Mouse (Mus musculus) MEL (cell line): Measurements from ENCODE around the gene Nfkbib. TPM values are rescaled to one million over a fixed set of nuclear protein-coding genes. Genes with fewer than 3 reads are reported as not detected.

Source experiments
- DNase-seq: peaks from one replicate; pipeline ENCODE4 v3.0.0; 2011; ENCODE audit warnings: low read depth, low spot score
- H3K27ac ChIP-seq: 2 replicates; pipeline ENCODE4 v1.5.1; 2012; ENCODE audit warnings: low read depth, mild to moderate bottlenecking, control low read depth, low read length, moderate library complexity; ENCODE audit not compliant: control insufficient read depth
- H3K27me3 ChIP-seq, 2 experiments: fragments of 150-350 bp in 1 of 2; sonication (generic) in 1 of 2; 2 replicates each; pipeline ENCODE4 v1.6.1; 2012; ENCODE audit warnings: low read length in 2 of 2, mild to moderate bottlenecking in 2 of 2, improper control_type of control experiment in 1 of 2, moderate library complexity in 1 of 2; ENCODE audit not compliant: insufficient read depth in 2 of 2, control insufficient read depth in 1 of 2
- H3K36me3 ChIP-seq, 2 experiments: 2 replicates each; pipeline ENCODE4 v1.6.1; 2012 to 2014; ENCODE audit warnings: low read length in 2 of 2, improper control_type of control experiment in 1 of 2, inconsistent platforms in 1 of 2, mild to moderate bottlenecking in 1 of 2; ENCODE audit not compliant: insufficient read depth in 2 of 2, control insufficient read depth in 1 of 2
- H3K4me1 ChIP-seq, 2 experiments: fragments of 150-350 bp in 1 of 2; sonication (generic) in 1 of 2; 2 replicates each; pipeline ENCODE4 v1.6.1; 2012; ENCODE audit warnings: low read length in 2 of 2, improper control_type of control experiment in 1 of 2, mild to moderate bottlenecking in 1 of 2; ENCODE audit not compliant: insufficient read depth in 2 of 2, control insufficient read depth in 1 of 2
- H3K4me3 ChIP-seq, 2 experiments: fragments of 150-350 bp in 1 of 2; sonication (generic) in 1 of 2; 2 replicates each; pipeline ENCODE4 v1.5.1; 2012; ENCODE audit warnings: low read depth in 2 of 2, low read length in 2 of 2, mild to moderate bottlenecking in 2 of 2, moderate library complexity in 2 of 2, control low read depth in 1 of 2, improper control_type of control experiment in 1 of 2; ENCODE audit not compliant: control insufficient read depth in 1 of 2, insufficient read depth in 1 of 2
- H3K79me2 ChIP-seq: 2 replicates; pipeline ENCODE4 v1.6.1; 2012; ENCODE audit warnings: mild to moderate bottlenecking, low read length, moderate library complexity; ENCODE audit not compliant: control insufficient read depth, poor library complexity, insufficient read depth
- H3K9ac ChIP-seq: 2 replicates; pipeline ENCODE4 v1.6.1; 2012; ENCODE audit warnings: low read depth, mild to moderate bottlenecking, control low read depth, low read length, moderate library complexity; ENCODE audit not compliant: control insufficient read depth, poor library complexity, severe bottlenecking
- H3K9me3 ChIP-seq: fragments of 150-350 bp; sonication (generic); replicated peaks from 2 replicates; pipeline ENCODE4 v1.6.1; 2012; ENCODE audit warnings: mild to moderate bottlenecking, low read length, improper control_type of control experiment, moderate library complexity; ENCODE audit not compliant: insufficient read depth
- BHLHE40 ChIP-seq: IDR thresholded peaks from 2 replicates; pipeline ENCODE4 v1.6.1; 2012; ENCODE audit warnings: low read depth, mild to moderate bottlenecking, inconsistent platforms, low read length, improper control_type of control experiment, borderline replicate concordance
- CHD1 ChIP-seq: IDR thresholded peaks from 2 replicates; pipeline ENCODE4 v1.6.1; 2012; ENCODE audit warnings: low read depth, mild to moderate bottlenecking, inconsistent platforms, low read length, improper control_type of control experiment
- CHD2 ChIP-seq: IDR thresholded peaks from 2 replicates; pipeline ENCODE4 v1.6.1; 2011; ENCODE audit warnings: low read length, improper control_type of control experiment
- CTCF ChIP-seq, 3 experiments: IDR thresholded peaks in 2 of 3; conservative IDR thresholded peaks in 1 of 3; 2 replicates each; pipeline ENCODE4 v1.5.1; 2011 to 2012; ENCODE audit warnings: low read length in 3 of 3, low read depth in 2 of 3, mild to moderate bottlenecking in 2 of 3, improper control_type of control experiment in 1 of 3, inconsistent platforms in 1 of 3, mixed read lengths in 1 of 3, moderate library complexity in 1 of 3; ENCODE audit not compliant: control insufficient read depth in 1 of 3, insufficient read depth in 1 of 3, poor library complexity in 1 of 3, severe bottlenecking in 1 of 3
- E2F4 ChIP-seq: IDR thresholded peaks from 2 replicates; pipeline ENCODE4 v1.6.1; 2011; ENCODE audit warnings: low read depth, low read length, improper control_type of control experiment, borderline replicate concordance
- EP300 ChIP-seq, 2 experiments: IDR thresholded peaks; 2 replicates each; pipeline ENCODE4 v1.6.1; 2011; ENCODE audit warnings: improper control_type of control experiment in 2 of 2, low read length in 2 of 2, low read depth in 1 of 2, mild to moderate bottlenecking in 1 of 2
- ETS1 ChIP-seq: IDR thresholded peaks from 2 replicates; pipeline ENCODE4 v1.6.1; 2012; ENCODE audit warnings: low read depth, mild to moderate bottlenecking, inconsistent platforms, low read length, improper control_type of control experiment, moderate library complexity
- GABPA ChIP-seq: IDR thresholded peaks from 2 replicates; pipeline ENCODE4 v1.6.1; 2012; ENCODE audit warnings: low read depth, mild to moderate bottlenecking, inconsistent platforms, low read length, improper control_type of control experiment, moderate library complexity
- HCFC1 ChIP-seq: IDR thresholded peaks from 2 replicates; pipeline ENCODE4 v1.6.1; 2012; ENCODE audit warnings: low read depth, mild to moderate bottlenecking, inconsistent platforms, low read length, improper control_type of control experiment, moderate library complexity
- JUND ChIP-seq: IDR thresholded peaks from 2 replicates; pipeline ENCODE4 v1.6.1; 2011; ENCODE audit warnings: low read depth, mild to moderate bottlenecking, improper control_type of control experiment, low read length
- KAT2A ChIP-seq: conservative IDR thresholded peaks from 2 replicates; pipeline ENCODE4 v1.6.1; 2012; ENCODE audit warnings: low read depth, low read length, improper control_type of control experiment, inconsistent platforms
- MAFK ChIP-seq: IDR thresholded peaks from 2 replicates; pipeline ENCODE4 v1.6.1; 2011; ENCODE audit warnings: low read depth, mild to moderate bottlenecking, low read length, improper control_type of control experiment, borderline replicate concordance
- MAX ChIP-seq: IDR thresholded peaks from 2 replicates; pipeline ENCODE4 v1.6.1; 2011; ENCODE audit warnings: low read length, improper control_type of control experiment
- MEF2A ChIP-seq: IDR thresholded peaks from 2 replicates; pipeline ENCODE4 v1.6.1; 2014; ENCODE audit warnings: low read depth, mild to moderate bottlenecking, inconsistent platforms, low read length, improper control_type of control experiment; ENCODE audit not compliant: poor library complexity, insufficient replicate concordance, severe bottlenecking; ENCODE audit errors: extremely low read depth
- MXI1 ChIP-seq: IDR thresholded peaks from 2 replicates; pipeline ENCODE4 v1.6.1; 2011; ENCODE audit warnings: mild to moderate bottlenecking, low read depth, low read length, improper control_type of control experiment
- MYB ChIP-seq: IDR thresholded peaks from 2 replicates; pipeline ENCODE4 v1.6.1; 2011; ENCODE audit warnings: mild to moderate bottlenecking, low read depth, low read length, improper control_type of control experiment
- MYC ChIP-seq: IDR thresholded peaks from 2 replicates; pipeline ENCODE4 v1.6.1; 2011; ENCODE audit warnings: low read depth, mild to moderate bottlenecking, low read length, improper control_type of control experiment, moderate library complexity
- NELFE ChIP-seq: IDR thresholded peaks from 2 replicates; pipeline ENCODE4 v1.6.1; 2011; ENCODE audit warnings: low read depth, low read length, improper control_type of control experiment
- NRF1 ChIP-seq: IDR thresholded peaks from 2 replicates; pipeline ENCODE4 v1.6.1; 2014; ENCODE audit warnings: low read depth, mild to moderate bottlenecking, inconsistent platforms, low read length, improper control_type of control experiment, moderate library complexity; ENCODE audit not compliant: poor library complexity, insufficient read depth, severe bottlenecking
- POLR2A ChIP-seq, 2 experiments: IDR thresholded peaks; 2 replicates each; pipeline ENCODE4 v1.6.1; 2011 to 2012; ENCODE audit warnings: low read length in 2 of 2, mild to moderate bottlenecking in 2 of 2, control low read depth in 1 of 2, improper control_type of control experiment in 1 of 2, low read depth in 1 of 2, moderate library complexity in 1 of 2; ENCODE audit not compliant: control insufficient read depth in 1 of 2, insufficient read depth in 1 of 2, poor library complexity in 1 of 2
- POLR2AphosphoS2 ChIP-seq: IDR thresholded peaks from 2 replicates; pipeline ENCODE4 v1.6.1; 2011; ENCODE audit warnings: low read length, improper control_type of control experiment
- POLR2AphosphoS5 ChIP-seq: IDR thresholded peaks from 2 replicates; pipeline ENCODE4 v1.6.1; 2012; ENCODE audit warnings: low read depth, borderline replicate concordance, mild to moderate bottlenecking, inconsistent platforms, low read length, moderate library complexity, mixed read lengths
- RAD21 ChIP-seq: IDR thresholded peaks from 2 replicates; pipeline ENCODE4 v1.6.1; 2011; ENCODE audit warnings: mild to moderate bottlenecking, low read depth, low read length, improper control_type of control experiment
- RCOR1 ChIP-seq: IDR thresholded peaks from 2 replicates; pipeline ENCODE4 v1.6.1; 2012; ENCODE audit warnings: low read depth, mild to moderate bottlenecking, inconsistent platforms, low read length, improper control_type of control experiment
- SIN3A ChIP-seq: IDR thresholded peaks from 2 replicates; pipeline ENCODE4 v1.6.1; 2012; ENCODE audit warnings: low read length, improper control_type of control experiment, inconsistent platforms
- SMC3 ChIP-seq: IDR thresholded peaks from 2 replicates; pipeline ENCODE4 v1.6.1; 2011; ENCODE audit warnings: low read depth, low read length, improper control_type of control experiment
- TBP ChIP-seq: IDR thresholded peaks from 2 replicates; pipeline ENCODE4 v1.8.0; 2011; ENCODE audit warnings: low read depth, low read length, improper control_type of control experiment
- TCF12 ChIP-seq: IDR thresholded peaks from 2 replicates; pipeline ENCODE4 v1.6.1; 2014; ENCODE audit warnings: low read depth, mild to moderate bottlenecking, inconsistent platforms, low read length, improper control_type of control experiment, moderate library complexity
- UBTF ChIP-seq: IDR thresholded peaks from 2 replicates; pipeline ENCODE4 v1.6.1; 2012; ENCODE audit warnings: low read depth, mild to moderate bottlenecking, inconsistent platforms, low read length, improper control_type of control experiment, moderate library complexity, borderline replicate concordance; ENCODE audit not compliant: insufficient read depth
- USF1 ChIP-seq: IDR thresholded peaks from 2 replicates; pipeline ENCODE4 v1.6.1; 2014; ENCODE audit warnings: low read depth, mild to moderate bottlenecking, inconsistent platforms, low read length, improper control_type of control experiment, moderate library complexity
- USF2 ChIP-seq, 2 experiments: IDR thresholded peaks; 2 replicates each; pipeline ENCODE4 v1.6.1; 2011 to 2012; ENCODE audit warnings: improper control_type of control experiment in 2 of 2, low read length in 2 of 2, borderline replicate concordance in 1 of 2, inconsistent platforms in 1 of 2, low read depth in 1 of 2, mild to moderate bottlenecking in 1 of 2; ENCODE audit not compliant: insufficient read depth in 1 of 2
- ZC3H11A ChIP-seq: IDR thresholded peaks from 2 replicates; pipeline ENCODE4 v1.6.1; 2012; ENCODE audit warnings: low read depth, mild to moderate bottlenecking, inconsistent platforms, low read length, improper control_type of control experiment
- ZKSCAN1 ChIP-seq: IDR thresholded peaks from 2 replicates; pipeline ENCODE4 v1.6.1; 2012; ENCODE audit warnings: low read depth, mild to moderate bottlenecking, inconsistent platforms, low read length, improper control_type of control experiment, moderate library complexity
- ZMIZ1 ChIP-seq: IDR thresholded peaks from 2 replicates; pipeline ENCODE4 v1.6.1; 2012; ENCODE audit warnings: low read depth, mild to moderate bottlenecking, inconsistent platforms, low read length, improper control_type of control experiment, moderate library complexity
- ZNF384 ChIP-seq: IDR thresholded peaks from 2 replicates; pipeline ENCODE4 v1.6.1; 2012; ENCODE audit warnings: low read depth, mild to moderate bottlenecking, inconsistent platforms, low read length, improper control_type of control experiment
- polyA plus RNA-seq, 2 experiments: library from polyadenylated mRNA; stranded (reverse) in 1 of 2; unstranded in 1 of 2; fragments of >175 nt in 1 of 2; fragments of >200 nt in 1 of 2; gene quantifications; 2 replicates each; pipeline versions ENCODE4 v1.2.1 to v1.2.4; 2012; ENCODE audit warnings: low replicate concordance in 2 of 2, low read depth in 1 of 2; ENCODE audit not compliant: insufficient read length in 2 of 2, insufficient read depth in 1 of 2, missing spikeins in 1 of 2
- total RNA-seq: library from RNA; depleted of rRNA; stranded (reverse); fragments of 300-350 nt; gene quantifications from 2 replicates; pipeline ENCODE4 v1.2.3, GENCODE M21; 2012

The Nfkbib gene
- total and polyA plus RNA-seq, 3 experiments, result 32.9 to 52.7 TPM; not detected in 1

GRCm38 (mm10) chr7:28766173-28766879 lies 986 bp downstream of the Nfkbib start, which contains the start of gene Sirt2:
TSS of gene Sirt2 (plus strand) at chr7:28766735.
- Histone ChIP-seq H3K27ac (no peak within 1 kb of the TSS; the same call in 1 of the 2 replicates), H3K9ac (peak within 1 kb of the TSS; percentile 78), H3K9me3 (no peaks in the 10 kb centered on the region), H3K79me2 (peaks cover 20% of the 10 kb centered on the region), H3K36me3 (peaks cover 0 to 32% of the 10 kb centered on the region in 2 experiments; a peak in 2 of 4 replicates), H3K4me1 (peaks cover 27 to 46% of the 10 kb centered on the region in 2 experiments), H3K27me3 (no peaks in the 10 kb centered on the region), H3K4me3 (peak within 1 kb of the TSS; percentile 69 to 88)
- DNase-seq, result peak; percentile 99
- TF ChIP-seq BHLHE40, result peak; percentile 53; the same call in 1 of the 2 replicates
- TF ChIP-seq E2F4, result no peak
- peak in 1 of 2 experiments; percentile 35; a peak in 1 of 4 replicates for TF ChIP-seq EP300 (IDR thresholded peaks at IDR 0.05; ENCODE audit: low read depth in 1 of 2, low read length in 2 of 2)
- no peak for TF ChIP-seq ZNF384
- peak; percentile 91 for TF ChIP-seq MXI1
- no peak for TF ChIP-seq ZC3H11A
- TF ChIP-seq RCOR1, result no peak
- peak; percentile 98 for TF ChIP-seq HCFC1
- peak; percentile 57 for TF ChIP-seq NELFE
- TF ChIP-seq USF2 (IDR thresholded peaks at IDR 0.05; ENCODE audit: borderline replicate concordance in 1 of 2, insufficient read depth in 1 of 2, low read depth in 1 of 2, low read length in 2 of 2), result peak in 1 of 2 experiments; percentile 26; a peak in 1 of 4 replicates
- no peak for TF ChIP-seq SMC3
- TF ChIP-seq ZKSCAN1, result no peak
- TF ChIP-seq ZMIZ1, result no peak
- peak; percentile 83; the same call in 1 of the 2 replicates for TF ChIP-seq MYC
- no peak; the same call in 1 of the 2 replicates for TF ChIP-seq POLR2AphosphoS2
- TF ChIP-seq MYB, result no peak
- TF ChIP-seq USF1, result peak; percentile 76
- peak; percentile 80 for TF ChIP-seq CHD2
- TF ChIP-seq MAX, result peak; percentile 68; the same call in 1 of the 2 replicates
- no peak for TF ChIP-seq MAFK
- no peak for TF ChIP-seq GABPA
- TF ChIP-seq CHD1, result no peak
- peak in 1 of 3 experiments; percentile 3; a peak in 1 of 6 replicates for TF ChIP-seq CTCF (IDR thresholded peaks at IDR 0.05 in 2 of 3, conservative IDR thresholded peaks at IDR 0.05 in 1 of 3; ENCODE audit: control insufficient read depth in 1 of 3, insufficient read depth in 1 of 3, low read depth in 2 of 3, low read length in 3 of 3, poor library complexity in 1 of 3, severe bottlenecking in 1 of 3)
- no peak; the same call in 1 of the 2 replicates for TF ChIP-seq NRF1
- no peak for TF ChIP-seq UBTF
- TF ChIP-seq KAT2A, result peak; percentile 99
- TF ChIP-seq JUND, result no peak
- no peak for TF ChIP-seq MEF2A
- TF ChIP-seq RAD21, result no peak
- peak; percentile 50; the same call in 1 of the 2 replicates for TF ChIP-seq TBP
- peak; percentile 42 to 64; a peak in 2 of 4 replicates for TF ChIP-seq POLR2A (IDR thresholded peaks at IDR 0.05; ENCODE audit: control insufficient read depth in 1 of 2, insufficient read depth in 1 of 2, low read depth in 1 of 2, low read length in 2 of 2, poor library complexity in 1 of 2)
- peak; percentile 28; the same call in 1 of the 2 replicates for TF ChIP-seq ETS1
- TF ChIP-seq POLR2AphosphoS5, result no peak
- TF ChIP-seq TCF12, result 0 out of 2 replicates have a peak, but pooled peaks have one; percentile 8
- peak; percentile 99 for TF ChIP-seq SIN3A
